Mouse (Mus musculus) monocyte, adult 59 days (primary cell): Measurements from ENCODE around the gene Card6. TPM values are rescaled to one million over a fixed set of nuclear protein-coding genes. Genes with fewer than 3 reads are reported as not detected.

Experiments
- total RNA-seq, 2 experiments: library from RNA; stranded (reverse); gene quantifications; one replicate each; pipeline ENCODE4 v1.2.4; 2023

The Card6 gene
- 1 to 10 TPM; 5.9 to 8.6 TPM for total RNA-seq

GRCm38 (mm10) chr15:5107686-5108654 is at the start of gene Card6:
Gene Card6 (minus strand): TSS chr15:5108539.

DNA sequence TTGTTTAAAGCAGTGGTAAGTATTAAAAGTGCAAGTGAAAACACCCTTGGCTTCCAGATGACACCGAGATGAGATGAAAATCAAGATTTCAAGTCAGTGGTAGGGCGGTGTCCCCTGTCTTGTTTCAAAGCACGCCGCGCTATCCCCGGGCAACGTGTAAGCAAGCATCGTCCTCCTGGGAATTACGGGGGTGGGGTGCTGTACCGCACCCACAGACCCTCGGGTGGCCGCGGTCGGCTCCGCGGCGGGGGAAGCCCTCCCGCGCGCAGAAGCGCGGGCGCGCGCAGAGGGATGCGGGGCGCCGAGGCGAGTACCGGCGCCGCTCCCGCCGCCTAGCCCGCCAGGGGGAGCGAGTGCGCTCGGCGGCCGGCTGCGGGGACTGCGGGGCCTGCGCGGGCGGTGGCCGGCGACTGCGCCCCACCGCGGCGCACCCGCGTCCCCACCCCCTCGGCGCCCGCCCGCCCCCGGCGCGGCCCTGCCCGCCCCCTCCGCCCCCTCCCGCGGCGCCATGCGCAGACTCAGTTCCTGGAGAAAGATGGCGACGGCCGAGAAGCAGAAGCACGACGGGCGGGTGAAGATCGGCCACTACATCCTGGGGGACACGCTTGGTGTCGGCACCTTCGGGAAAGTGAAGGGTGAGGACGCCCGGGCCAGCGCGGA is 35.2 kb upstream of the Card6 start, which contains the start of gene Prkaa1:
Prkaa1 (plus strand) TSS at position 501 of the 660 bp plus-strand sequence.

DNA sequence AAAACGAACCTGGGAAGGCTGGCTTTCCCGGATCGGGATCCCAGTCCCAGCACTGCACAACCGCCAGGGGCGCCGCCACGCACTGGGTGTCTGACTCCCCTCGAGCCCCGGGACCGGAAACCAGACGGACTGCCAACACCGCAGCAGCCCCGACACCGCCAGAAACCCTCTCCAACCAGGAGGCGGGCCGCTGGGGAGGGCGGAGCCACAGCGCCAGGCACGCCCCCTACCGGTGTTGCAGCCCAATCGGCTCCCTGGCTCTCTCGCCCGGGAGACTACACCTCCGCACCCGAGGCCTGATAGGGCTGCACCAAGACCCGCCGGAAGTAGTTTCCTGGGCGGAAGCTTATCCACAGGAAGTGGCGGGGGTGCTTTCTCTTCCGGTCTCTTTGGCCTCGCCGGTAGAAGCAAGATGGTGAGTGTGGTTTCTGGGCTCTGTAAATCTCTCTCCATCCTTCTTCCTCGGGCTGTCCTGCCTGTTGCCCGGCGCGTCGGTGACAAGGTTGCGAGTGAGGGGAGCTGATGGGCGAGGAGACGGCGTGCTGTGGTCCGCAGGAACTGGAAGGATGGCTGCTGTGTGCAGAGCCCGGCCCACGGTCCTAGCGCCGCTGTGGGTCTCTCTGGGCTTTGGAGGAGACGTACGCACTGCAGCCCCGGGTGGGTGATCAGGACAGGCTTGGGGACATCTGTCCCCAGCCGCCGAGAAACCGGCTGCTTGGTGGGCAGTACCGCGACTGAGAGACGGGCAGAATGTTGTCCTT is 8.1 kb upstream of the Card6 start, which contains the start of gene Rpl37:
Rpl37 (plus strand) TSS at position 376 of the 761 bp plus-strand sequence.

GRCm38 (mm10) chr15:5063635-5064034 is 44.7 kb downstream of the Card6 start, which contains the start of gene C7:
Gene C7 (minus strand): TSS chr15:5063740.

Other genes starting within 250 kb of the Card6 start
- not detected for gene Mroh2b, start 209.8 kb downstream of the Card6 start, total RNA-seq
- not detected for gene C7, start 44.8 kb downstream of the Card6 start, total RNA-seq
- 100 to 1,000 TPM; 608 to 621 TPM for gene Rpl37, start 8.1 kb upstream of the Card6 start, total RNA-seq
- gene Prkaa1, start 35.3 kb upstream of the Card6 start, total RNA-seq, result 10 to 100 TPM; 20.8 to 22.1 TPM
- gene Ttc33, start 77.0 kb upstream of the Card6 start, total RNA-seq, result 10 to 100 TPM; 28.7 to 34.9 TPM
- 10 to 100 TPM; 84.8 to 90.2 TPM for gene Ptger4, start 135.6 kb upstream of the Card6 start, total RNA-seq